Mouse (Mus musculus) inflammation-experienced regulatory T-cells (primary cell): ENCODE data around the gene Scn8a. TPM values are rescaled to one million over a fixed set of nuclear protein-coding genes. Genes with fewer than 3 reads are reported as not detected.

Source experiments
- polyA plus RNA-seq, 2 experiments: library from polyadenylated mRNA; unstranded; fragments of 100-300 nt; shearing (Covaris generic); gene quantifications; one replicate each; pipeline ENCODE4 v1.2.1; 2017

Gene Scn8a
- 1 to 10 TPM in 1 of 2 experiments, under 1 TPM in 1; 0.22 to 4.1 TPM for polyA plus RNA-seq

DNA sequence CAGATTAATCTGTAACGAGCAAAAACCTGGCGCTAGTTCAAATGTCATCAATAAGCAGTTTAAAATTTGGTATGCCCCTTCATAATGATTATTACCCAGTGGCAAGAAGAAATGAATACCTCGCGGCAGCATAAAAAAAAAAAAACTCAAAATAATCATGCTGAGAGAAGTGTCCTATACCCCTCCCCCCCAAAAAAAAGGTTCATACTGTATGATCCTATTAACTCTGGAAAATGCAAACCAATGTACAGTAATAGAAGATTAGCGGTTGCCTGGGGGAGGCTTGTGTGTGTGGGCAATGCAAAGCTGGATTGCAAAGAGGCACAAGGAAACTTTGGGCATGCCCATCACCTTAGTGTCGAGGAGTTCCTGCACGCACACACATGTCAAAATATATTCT lies at the start of gene Scn8a:
Scn8a (plus strand) TSS at position 301 of the 400 bp plus-strand sequence.

DNA sequence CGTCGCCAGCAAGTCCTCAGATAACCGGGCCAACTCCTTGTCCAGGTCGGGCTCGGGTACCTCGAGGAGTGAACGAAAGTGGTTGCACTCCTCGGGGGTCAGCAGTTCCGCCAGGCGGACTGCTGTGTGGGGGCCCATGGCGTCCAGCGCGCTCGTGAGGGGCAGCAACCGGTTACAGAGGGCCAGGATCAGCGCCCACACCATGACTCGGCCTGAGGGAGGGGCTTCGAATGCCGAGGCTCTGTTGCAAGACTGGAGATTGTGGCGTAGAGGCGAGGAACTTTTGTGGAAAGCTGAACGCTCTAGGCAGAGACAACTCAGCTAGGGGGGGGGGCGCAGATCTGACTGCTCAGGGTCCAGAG lies 177.5 kb downstream of the Scn8a start, which contains the start of gene Gm47841:
Gm47841 (minus strand) TSS at position 204 of the 362 bp plus-strand sequence.

DNA sequence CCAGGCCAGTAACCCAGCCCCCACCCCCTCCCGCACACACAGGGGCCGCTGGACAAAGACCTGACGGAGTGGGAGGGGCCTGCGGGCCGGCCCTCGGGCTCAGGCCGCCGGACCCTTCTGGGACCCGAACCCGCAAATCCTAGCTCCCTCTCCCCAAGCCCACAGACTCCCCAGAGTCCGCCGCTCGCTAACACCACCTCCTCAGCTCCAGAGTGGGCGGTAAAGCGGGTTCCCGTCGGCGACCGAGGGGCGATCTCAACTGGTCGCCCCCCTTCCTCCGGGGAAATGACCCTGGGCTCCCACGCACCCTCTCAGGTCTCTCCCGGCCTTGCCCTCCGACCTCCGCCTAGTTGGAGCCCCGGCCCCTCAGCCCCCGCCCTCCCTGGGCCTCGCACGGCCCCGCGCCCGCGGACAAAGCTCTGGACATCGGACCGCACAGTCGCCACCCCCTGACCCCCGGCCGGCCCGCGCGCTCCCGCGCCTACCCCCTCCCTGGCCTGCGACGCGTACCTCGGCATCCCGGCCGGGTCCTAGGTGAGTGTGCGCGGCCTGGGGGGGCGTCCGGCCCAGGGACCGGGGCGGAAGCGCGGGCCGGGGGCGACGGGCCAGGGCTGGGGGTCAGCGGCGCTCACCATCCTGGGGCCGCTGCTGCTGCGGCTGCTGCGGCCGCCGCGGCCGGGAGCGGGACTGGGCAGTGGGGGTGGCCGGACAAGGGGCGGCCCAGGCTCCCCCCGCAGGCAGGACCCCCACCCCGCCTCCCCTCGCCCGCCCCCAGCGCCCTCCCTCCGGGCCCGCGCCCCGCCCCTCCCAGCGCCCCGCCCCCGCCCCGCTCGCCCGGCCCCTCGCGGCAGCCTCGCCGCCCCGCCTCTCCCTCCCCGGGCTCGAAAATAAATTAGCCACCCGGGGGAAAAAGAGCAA lies 208.4 kb downstream of the Scn8a start, which contains the start of gene Fignl2:
Fignl2 (minus strand) TSS at position 755 of the 918 bp plus-strand sequence.

Other genes with a start within 250 kb of the Scn8a start
- gene Smagp, start 232.9 kb upstream of the Scn8a start, polyA plus RNA-seq = 1 to 10 TPM in 1 of 2 experiments, under 1 TPM in 1; 0.82 to 1.4 TPM
- gene Bin2, start 200.3 kb upstream of the Scn8a start, polyA plus RNA-seq = 100 to 1,000 TPM; 640 to 761 TPM
- gene Cela1, start 181.9 kb upstream of the Scn8a start, polyA plus RNA-seq = 10 to 100 TPM in 1 of 2 experiments, 1 to 10 TPM in 1; 4.3 to 14.3 TPM
- gene Galnt6, start 140.5 kb upstream of the Scn8a start, polyA plus RNA-seq = 100 to 1,000 TPM; 148 to 178 TPM
- gene Slc4a8, start 108.1 kb upstream of the Scn8a start, polyA plus RNA-seq = 10 to 100 TPM; 12.1 to 17.9 TPM
- under 1 TPM in 1 of 2 experiments, not detected in 1; 0.19 TPM for gene Gm47841, start 177.5 kb downstream of the Scn8a start, polyA plus RNA-seq
- gene Fignl2, start 208.7 kb downstream of the Scn8a start, polyA plus RNA-seq = under 1 TPM; 0.12 to 0.54 TPM
- gene Ankrd33, start 245.9 kb downstream of the Scn8a start, polyA plus RNA-seq = not detected